Mouse (Mus musculus) kidney, embryonic 14.5 days (tissue): ENCODE measurements around the gene Vmn2r12. TPM values are rescaled to one million over a fixed set of nuclear protein-coding genes. Genes with fewer than 3 reads are reported as not detected.
"Not testable (repeated sequence)": the region's sequence is repeated elsewhere in the genome, so short reads cannot be mapped to it uniquely, and the experiment has no call there.

Source experiments
- ATAC-seq: fragments of 200-750 bp; cut with Nextera tagmentation; 2 replicates; pipeline ENCODE4 v1.8.0; 2017; ENCODE audit warnings: moderate number of reproducible peaks, mild to moderate bottlenecking, moderate TSS enrichment, moderate library complexity; ENCODE audit not compliant: low FRiP score, low TSS enrichment
- H3K27ac ChIP-seq: fragments of 300-500 bp; sonication (generic); 2 replicates; pipeline ENCODE4 v1.5.1; 2014; ENCODE audit warnings: low read depth, mild to moderate bottlenecking, low read length, moderate library complexity, mixed read lengths
- H3K27me3 ChIP-seq: fragments of 300-500 bp; sonication (generic); 2 replicates; pipeline ENCODE4 v1.6.1; 2014; ENCODE audit warnings: mild to moderate bottlenecking, low read length; ENCODE audit not compliant: control insufficient read depth, insufficient read depth
- H3K36me3 ChIP-seq: fragments of 300-500 bp; sonication (generic); 2 replicates; pipeline ENCODE4 v1.6.1; 2014; ENCODE audit warnings: low read length, mixed read lengths; ENCODE audit not compliant: control insufficient read depth, insufficient read depth
- H3K4me1 ChIP-seq: fragments of 300-500 bp; sonication (generic); 2 replicates; pipeline ENCODE4 v1.6.1; 2014; ENCODE audit warnings: low read length, mixed read lengths; ENCODE audit not compliant: control insufficient read depth, insufficient read depth
- H3K4me2 ChIP-seq: fragments of 300-500 bp; sonication (generic); replicated peaks from 2 replicates; pipeline ENCODE4 v1.6.1; 2014; ENCODE audit warnings: low read depth, mild to moderate bottlenecking, low read length
- H3K4me3 ChIP-seq: fragments of 300-500 bp; sonication (generic); 2 replicates; pipeline ENCODE4 v1.5.1; 2014; ENCODE audit warnings: mild to moderate bottlenecking, low read length
- H3K9ac ChIP-seq: fragments of 300-500 bp; sonication (generic); 2 replicates; pipeline ENCODE4 v1.6.1; 2014; ENCODE audit warnings: low read depth, mild to moderate bottlenecking, low read length, moderate library complexity
- H3K9me3 ChIP-seq: fragments of 300-500 bp; sonication (generic); 2 replicates; pipeline ENCODE4 v1.6.1; 2016; ENCODE audit warnings: low read length; ENCODE audit not compliant: control insufficient read depth
- WGBS: fragments of 180-500 bp; shearing (Covaris S2); extraction: QIAGEN DNeasy Blood & Tissue Kit; methylation state at CpG from one replicate; pipeline ENCODE4 v1.1.7; 2014; 5-methylcytosine and 5-hydroxymethylcytosine counted together
- polyA plus RNA-seq: library from polyadenylated mRNA; unstranded; fragments of >200 nt; fragmentation: Nextera tagmentation; extraction: Ambion mirVana; gene quantifications from 2 replicates; pipeline ENCODE4 v1.2.1, GENCODE M21; 2014

Vmn2r12 gene
- not detected in 2 replicates for polyA plus RNA-seq

DNA sequence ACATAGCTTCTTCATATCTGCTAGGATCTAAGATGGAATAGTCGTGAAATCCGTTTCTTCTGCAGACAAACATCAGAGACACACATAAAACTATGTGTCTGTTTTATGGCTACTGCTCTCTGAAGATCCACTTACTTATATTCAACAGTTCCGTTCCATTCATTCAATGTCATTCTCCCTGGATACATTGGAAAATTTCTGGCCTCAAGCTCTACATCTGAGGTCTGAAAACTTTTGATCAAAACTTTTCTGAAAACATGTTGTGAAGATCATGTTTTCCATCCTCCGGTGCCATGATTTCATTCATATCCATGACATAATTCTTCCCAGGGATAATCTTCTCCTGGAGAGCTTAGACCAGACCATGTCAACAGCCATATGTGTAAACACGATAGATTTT is at the start of gene Vmn2r12:
Gene Vmn2r12 (minus strand): TSS at position 101 of the 400 bp plus-strand sequence.
- H3K9ac ChIP-seq, H3K27me3 ChIP-seq, ATAC-seq, H3K27ac ChIP-seq, H3K4me3 ChIP-seq, H3K4me1 ChIP-seq, H3K36me3 ChIP-seq, H3K9me3 ChIP-seq, H3K4me2 ChIP-seq: not testable (repeated sequence)
- 88% methylated on average over 5 of the region's 5 CpGs for WGBS

GRCm38 (mm10) chr5:109139546-109139945 is 41.8 kb upstream of the Vmn2r12 start:
- no peak overlapping the region for H3K4me2 ChIP-seq
- no peak for ATAC-seq
- no peaks in the 10 kb centered on the region for H3K27me3 ChIP-seq
- H3K9ac ChIP-seq, result no peak overlapping the region
- no peak overlapping the region for H3K27ac ChIP-seq
- peaks cover 2% of the 10 kb centered on the region; the same call in 1 of the 2 replicates for H3K9me3 ChIP-seq
- H3K4me3 ChIP-seq, result no peak overlapping the region
- H3K4me1 ChIP-seq, result no peaks in the 10 kb centered on the region
- no peaks in the 10 kb centered on the region for H3K36me3 ChIP-seq
- WGBS, result 70% methylated on average over 2 of the region's 2 CpGs

- WGBS, result 75% methylated on average over 2 of the region's 2 CpGs
- no peak overlapping the region for H3K9ac ChIP-seq
- no peaks in the 10 kb centered on the region for H3K27me3 ChIP-seq
- no peaks in the 10 kb centered on the region for H3K36me3 ChIP-seq
- H3K4me1 ChIP-seq, result no peaks in the 10 kb centered on the region
- H3K27ac ChIP-seq, result no peak overlapping the region
- no peak overlapping the region for H3K4me2 ChIP-seq
- peaks cover 2% of the 10 kb centered on the region; the same call in 1 of the 2 replicates for H3K9me3 ChIP-seq
- no peak overlapping the region for H3K4me3 ChIP-seq
- no peak for ATAC-seq
Measured at GRCm38 (mm10) chr5:109136731-109137130, 39.0 kb upstream of the Vmn2r12 start.

GRCm38 (mm10) chr5:109096482-109096881 is 1.3 kb downstream of the Vmn2r12 start:
- WGBS, result 84% methylated on average over 3 of the region's 3 CpGs
- not testable (repeated sequence) for H3K9ac ChIP-seq, H3K4me1 ChIP-seq, H3K27me3 ChIP-seq, ATAC-seq, H3K4me2 ChIP-seq, H3K9me3 ChIP-seq, H3K4me3 ChIP-seq, H3K36me3 ChIP-seq, H3K27ac ChIP-seq

- not testable (repeated sequence) for ATAC-seq, H3K4me2 ChIP-seq, H3K36me3 ChIP-seq, H3K27me3 ChIP-seq, H3K27ac ChIP-seq, H3K4me1 ChIP-seq, H3K4me3 ChIP-seq, H3K9ac ChIP-seq, H3K9me3 ChIP-seq
- 49% methylated on average over 4 of the region's 4 CpGs for WGBS
Measured at GRCm38 (mm10) chr5:109072016-109072415, 25.7 kb downstream of the Vmn2r12 start.

- not testable (repeated sequence) for H3K9me3 ChIP-seq, H3K36me3 ChIP-seq, H3K9ac ChIP-seq, H3K4me1 ChIP-seq, ATAC-seq, H3K4me3 ChIP-seq, H3K27me3 ChIP-seq, H3K4me2 ChIP-seq, H3K27ac ChIP-seq
- 90% methylated on average over 3 of the region's 3 CpGs for WGBS
Measured at GRCm38 (mm10) chr5:109059469-109059868, 38.3 kb downstream of the Vmn2r12 start, which contains the start of gene Vmn2r11. Vmn2r11 (minus strand) TSS chr5:109059569.

GRCm38 (mm10) chr5:109055286-109055685 is 42.5 kb downstream of the Vmn2r12 start:
- ATAC-seq, result no peak
- Histone ChIP-seq H3K4me2 (no peak overlapping the region), H3K4me3 (no peak overlapping the region), H3K9me3 (no peaks in the 10 kb centered on the region), H3K4me1 (no peaks in the 10 kb centered on the region), H3K36me3 (no peaks in the 10 kb centered on the region), H3K9ac (no peak overlapping the region), H3K27ac (no peak overlapping the region), H3K27me3 (no peaks in the 10 kb centered on the region)
- 83% methylated on average over 1 of the region's 1 CpGs for WGBS

Other genes starting within 250 kb of the Vmn2r12 start
- not detected in 2 replicates for gene Vmn2r9, start 245.3 kb downstream of the Vmn2r12 start, polyA plus RNA-seq
- not detected in 2 replicates for gene Vmn2r10, start 91.4 kb downstream of the Vmn2r12 start, polyA plus RNA-seq
- not detected in 2 replicates for gene Vmn2r11, start 38.4 kb downstream of the Vmn2r12 start, polyA plus RNA-seq
- not detected in 2 replicates for gene Vmn2r13, start 94.2 kb upstream of the Vmn2r12 start, polyA plus RNA-seq
- not detected in 2 replicates for gene Vmn2r14, start 126.8 kb upstream of the Vmn2r12 start, polyA plus RNA-seq
- gene Vmn2r15, start 199.7 kb upstream of the Vmn2r12 start, polyA plus RNA-seq, result not detected in 2 replicates
- gene Vmn2r16, start 232.2 kb upstream of the Vmn2r12 start, polyA plus RNA-seq, result not detected in 2 replicates